ENCODE assay signal across 12 mouse cellular contexts in the genomic region with DNA sequence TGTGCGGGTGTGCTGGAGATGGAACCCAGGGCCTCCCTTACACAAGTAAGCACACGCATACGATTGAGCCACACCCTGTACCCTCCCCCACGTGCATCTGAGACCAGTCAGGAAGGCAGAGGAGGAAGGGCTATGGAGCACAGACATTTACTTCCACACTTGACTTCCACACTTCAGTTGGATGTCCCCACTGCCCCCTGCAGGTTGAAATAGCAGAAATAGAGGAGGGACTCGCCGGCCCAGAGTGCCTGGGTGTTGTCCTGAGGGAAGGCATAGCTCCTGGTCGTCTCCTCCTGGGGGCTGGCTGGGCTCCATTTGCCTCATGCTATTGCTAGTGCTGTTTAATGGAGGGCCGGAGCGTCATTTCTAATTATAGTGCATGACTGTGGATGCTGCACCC. TPM values are rescaled to one million over a fixed set of nuclear protein-coding genes. Genes with fewer than 3 reads are reported as not detected.
DNase-seq lines count a peak whose midpoint lies in the region; ATAC-seq lines count a peak whose summit lies in the region.
"Had no signal": no experiment of that assay in that cellular context is flagged by ENCODE, and none has a peak within 500 bp of the region (broad histone marks: within the 10 kb centered on the region; RNA-seq: fewer than 3 reads in every experiment).

No protein-coding gene starts in this region.

- no peak for ATAC-seq in cerebellum, adult (ENCODE audit: insufficient number of reproducible peaks, low FRiP score, low TSS enrichment)

- peak; percentile 65 for DNase-seq in cerebellum, adult 9-10 months
- peak; percentile 48 for DNase-seq in layer of hippocampus, adult 11-12 months (ENCODE audit: low spot score)
- no peak for DNase-seq in layer of hippocampus, adult 18-20 months (ENCODE audit: low spot score in 2 of 2)
- DNase-seq in 3T3-L1 (ENCODE audit: low read depth, low spot score) = peak; percentile 13
- peak; percentile 75 for DNase-seq in R1 (ENCODE audit: low read depth, low spot score)
- no peak for DNase-seq in spleen, postnatal 36 days (ENCODE audit: low spot score in 2 of 2)
- no peak for DNase-seq in adrenal gland, postnatal 36 days
- DNase-seq: heart, postnatal 36 days; layer of hippocampus, postnatal 36 days had no signal

RNA-seq across cellular contexts. Expression of a gene that starts 20.1 kb away (rescaled TPM):
- 100 to 1,000 TPM; 339 to 340 TPM for total RNA-seq in layer of hippocampus, adult 18-20 months (2021)
- 1 to 10 TPM; 2.5 to 3.5 TPM for total RNA-seq in adrenal gland, postnatal 36 days (2021)
- total RNA-seq: granulocyte monocyte progenitor cell, adult 5-6 weeks had no signal

RNA-seq across cellular contexts. Expression of a gene that starts 39.0 kb away (rescaled TPM):
- total RNA-seq in layer of hippocampus, adult 18-20 months (2021) = 100 to 1,000 TPM; 526 to 527 TPM
- total RNA-seq in adrenal gland, postnatal 36 days (2021) = 1,000 to 10,000 TPM in 1 of 2 experiments, 100 to 1,000 TPM in 1; 945 to 1,005 TPM

RNA-seq across cellular contexts. Expression of a gene that starts 40.4 kb away (rescaled TPM):
- total RNA-seq in layer of hippocampus, adult 18-20 months (2021) = 1 to 10 TPM in 1 of 2 experiments, not detected in 1; 1.9 TPM
- total RNA-seq in adrenal gland, postnatal 36 days (2021) = not detected
- total RNA-seq: adrenal gland, postnatal 4 days; granulocyte monocyte progenitor cell, adult 5-6 weeks; heart, postnatal 36 days; layer of hippocampus, postnatal 36 days had no signal

RNA-seq across cellular contexts. Expression of a gene that starts 52.2 kb away (rescaled TPM):
- total RNA-seq in layer of hippocampus, adult 18-20 months (2021) = 100 to 1,000 TPM; 521 to 525 TPM
- 100 to 1,000 TPM; 191 to 211 TPM for total RNA-seq in adrenal gland, postnatal 36 days (2021)

RNA-seq across cellular contexts. Expression of a gene that starts 53.3 kb away (rescaled TPM):
- not detected for total RNA-seq in layer of hippocampus, adult 18-20 months (2021)
- under 1 TPM in 1 of 2 experiments, not detected in 1; 0.16 TPM for total RNA-seq in adrenal gland, postnatal 36 days (2021)
- total RNA-seq: granulocyte monocyte progenitor cell, adult 5-6 weeks; heart, postnatal 36 days had no signal

Comparison
In these comparisons a context has a peak if more than half of its experiments do, and no peak if none do; other contexts are left out.
1. DNase-seq: peak in cerebellum, adult 9-10 months (single experiment), layer of hippocampus, adult 11-12 months (single experiment), 3T3-L1 (single experiment) and R1 (single experiment); none in layer of hippocampus, adult 18-20 months (0 of 2), spleen, postnatal 36 days (0 of 2) and adrenal gland, postnatal 36 days (0 of 2).
2. RNA of a gene that starts 20.1 kb away (total RNA-seq): 339 to 340 TPM in layer of hippocampus, adult 18-20 months; 2.5 to 3.5 TPM in adrenal gland, postnatal 36 days; every median in the first group is over 10 times any median in the second.